Mouse (Mus musculus) adrenal gland, postnatal 10 days (tissue): ENCODE measurements around the gene Extl2. TPM values are rescaled to one million over a fixed set of nuclear protein-coding genes. Genes with fewer than 3 reads are reported as not detected.
A peak's percentile ranks its signal among the peaks of the same experiment; 100 is the strongest.

Experiments
- DNase-seq: peaks from one replicate; pipeline ENCODE4 v3.0.0; 2021; ENCODE audit warnings: mixed read lengths
- long read RNA-seq, 2 experiments: library from polyadenylated mRNA; stranded (forward); transcript quantifications; one replicate each; pipeline ENCODE4 v2.0.0; 2021
- total RNA-seq, 2 experiments: library from RNA; stranded (reverse); gene quantifications; 2 replicates each; pipeline ENCODE4 v1.2.3; 2021

Extl2 gene
- total RNA-seq: 10 to 100 TPM; 18.1 TPM
- long read RNA-seq, experiment 1, transcript Extl2-203 (5 exons, 2,840 nt): minor isoform, 9 of 35 reads
- long read RNA-seq, experiment 1, transcript Extl2-201 (5 exons, 3,000 nt): major isoform, 21 of 35 reads
- long read RNA-seq, experiment 1, partial matches to known transcripts: 4 of 35 reads
- long read RNA-seq, experiment 1, other reads (novel, unspliced or antisense): 1 of 35 reads
- long read RNA-seq, experiment 2, transcript Extl2-201 (5 exons, 3,000 nt): major isoform, 12 of 23 reads
- long read RNA-seq, experiment 2, transcript Extl2-203 (5 exons, 2,840 nt): minor isoform, 9 of 23 reads
- long read RNA-seq, experiment 2, partial matches to known transcripts: 1 of 23 reads
- long read RNA-seq, experiment 2, other reads (novel, unspliced or antisense): 1 of 23 reads

GRCm38 (mm10) chr3:116006978-116007940 lies at the start of gene Extl2, which contains the start of gene Slc30a7:
Gene Extl2 (plus strand): TSS chr3:116007462.
Gene Slc30a7 (minus strand): TSS chr3:116007406.
- peak; percentile 93 for DNase-seq

DNA sequence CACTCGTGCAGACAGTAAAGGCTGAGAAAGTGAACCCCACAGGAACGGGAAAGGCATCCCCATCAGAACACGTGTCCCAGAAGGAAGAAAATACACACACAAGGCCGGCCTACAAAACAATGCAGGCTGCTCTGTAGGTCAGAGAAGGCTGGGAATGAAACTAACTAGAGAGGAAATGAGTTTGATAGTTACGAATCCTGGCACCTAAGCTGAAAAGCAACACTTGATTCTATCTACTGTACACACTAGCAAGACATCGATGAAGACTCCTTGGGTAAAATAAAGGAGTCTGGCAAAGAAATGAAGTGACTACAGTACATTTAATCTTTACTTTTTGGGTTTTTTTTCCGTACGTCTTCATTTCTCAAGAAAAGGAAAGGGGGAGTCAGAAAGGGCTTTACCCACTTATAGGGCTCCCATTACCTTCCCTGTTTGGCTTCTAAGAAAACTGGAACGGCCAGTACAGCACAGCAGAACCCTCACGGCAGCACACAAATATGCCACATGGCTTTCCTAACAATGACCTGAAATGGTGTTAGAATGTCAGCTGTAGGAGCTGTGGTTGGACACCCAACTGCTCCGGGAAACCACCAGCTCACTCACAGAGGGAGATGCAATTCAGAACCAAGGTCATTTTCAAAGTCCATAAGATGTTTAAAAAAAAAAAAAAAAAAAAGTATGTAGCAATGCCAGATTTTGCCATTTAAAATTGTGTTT lies 45.8 kb upstream of the Extl2 start:
- DNase-seq: no peak

DNA sequence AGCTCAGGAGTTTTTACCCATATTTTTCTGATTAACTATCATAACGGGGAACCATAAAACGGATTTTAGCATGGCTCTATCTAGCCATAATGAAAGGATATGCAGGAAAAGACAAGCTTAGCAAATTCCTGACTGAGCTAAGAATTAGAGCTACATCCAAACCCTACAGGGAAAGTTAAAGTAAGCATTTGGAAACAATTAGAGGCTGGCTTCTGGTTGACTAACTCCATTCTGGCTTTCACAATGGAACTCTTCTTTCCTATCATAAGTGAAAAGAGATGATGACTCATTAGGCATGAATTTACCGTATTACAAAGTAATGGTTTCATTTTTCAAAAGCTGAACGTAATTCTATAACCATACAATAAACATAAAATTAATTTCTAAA lies 45.2 kb upstream of the Extl2 start:
- no peak for DNase-seq

GRCm38 (mm10) chr3:115963597-115963996 lies 43.7 kb upstream of the Extl2 start:
- no peak for DNase-seq

- DNase-seq: no peak
Observed at GRCm38 (mm10) chr3:115964071-115964470, 43.2 kb upstream of the Extl2 start.

DNA sequence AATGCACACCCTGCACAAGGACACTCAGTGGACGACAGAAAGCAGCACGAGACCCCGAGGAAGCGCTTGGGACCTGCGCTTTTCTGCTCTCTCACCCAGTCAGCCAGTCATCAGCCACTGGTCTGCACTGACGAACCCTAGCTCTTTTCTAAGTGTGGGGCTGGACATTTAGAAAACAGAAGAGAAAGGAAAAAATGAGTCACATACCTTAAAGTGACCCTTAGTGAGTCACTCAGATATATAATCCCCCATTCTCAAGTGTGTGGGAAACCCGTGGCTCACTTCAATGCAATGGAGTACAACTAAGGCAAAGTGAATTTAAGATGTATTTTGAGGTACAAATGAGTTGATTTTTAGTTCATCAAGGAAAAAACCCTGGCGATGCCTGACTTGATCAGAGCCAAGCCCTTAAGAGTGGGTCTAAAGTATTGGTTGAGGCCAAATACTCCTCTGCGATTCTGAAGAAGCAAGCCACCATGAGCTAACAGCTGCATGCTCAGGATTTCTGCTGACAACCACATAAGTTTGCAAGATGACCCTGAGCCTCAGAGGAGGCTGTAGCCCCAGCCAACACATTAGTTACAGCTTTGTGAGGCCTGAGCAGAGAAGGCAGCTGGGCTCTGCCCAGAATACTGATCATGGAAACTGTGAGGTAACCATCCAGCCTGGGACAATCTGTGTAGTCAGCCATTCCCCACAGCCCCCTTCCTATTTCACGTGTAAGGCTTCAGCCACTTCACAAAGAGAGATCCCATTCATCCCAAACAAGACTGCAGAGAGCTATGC lies 38.3 kb upstream of the Extl2 start:
- peak; percentile 27 for DNase-seq

DNA sequence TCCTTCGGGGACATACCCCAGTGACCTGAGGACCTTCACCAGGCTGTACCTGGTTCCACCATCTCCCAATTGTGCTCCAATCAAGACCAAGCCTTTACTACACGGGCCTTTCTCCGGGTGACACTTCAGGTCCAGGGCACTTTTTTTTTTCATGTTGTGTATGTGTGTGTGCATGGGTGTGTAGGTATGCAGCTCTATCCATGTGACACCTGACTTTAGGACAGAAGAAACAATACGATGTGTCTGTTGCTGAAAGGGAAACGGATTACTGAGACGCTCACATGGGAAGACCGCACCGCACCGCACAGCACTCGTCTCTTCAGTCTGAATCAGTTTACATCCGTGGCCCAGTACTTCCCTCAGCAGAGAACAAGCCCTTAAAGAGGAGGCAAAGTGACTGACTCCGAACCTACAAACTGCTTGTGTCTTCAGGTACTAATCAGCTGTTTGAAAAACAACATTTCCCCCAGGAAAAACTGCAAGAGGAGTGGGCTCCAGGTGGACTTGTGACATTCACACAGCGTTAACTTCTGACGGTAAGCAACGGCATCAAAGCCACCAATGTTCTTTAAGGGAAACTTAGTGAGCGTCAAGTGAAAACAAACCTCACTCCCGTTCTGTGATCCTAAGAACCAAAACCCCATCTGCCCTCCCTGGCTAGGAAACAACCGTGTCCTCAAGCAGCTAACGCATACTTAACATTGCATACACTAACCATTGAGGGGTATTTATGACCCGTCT lies 36.0 kb upstream of the Extl2 start:
- no peak for DNase-seq

GRCm38 (mm10) chr3:115971891-115972646 lies 35.2 kb upstream of the Extl2 start:
- no peak for DNase-seq

DNA sequence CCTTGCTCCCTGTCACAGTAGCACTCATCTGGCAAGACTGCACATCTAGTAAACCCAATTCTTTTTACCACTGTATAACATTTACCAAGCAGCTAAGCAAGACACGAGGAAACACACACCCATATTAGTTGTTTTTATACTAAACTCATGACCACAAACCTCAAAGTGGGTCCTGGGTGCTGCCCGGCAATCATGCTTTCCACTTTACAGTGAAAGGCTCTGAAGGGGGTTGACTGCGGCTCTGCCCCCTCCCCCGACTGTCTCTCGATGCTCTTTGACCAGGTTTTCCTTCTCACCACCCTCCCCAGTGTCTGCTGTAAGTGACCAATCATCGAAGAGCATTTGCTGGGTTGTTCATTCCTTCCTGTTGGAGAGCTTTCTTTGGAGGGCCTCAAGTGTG lies 33.0 kb upstream of the Extl2 start:
- DNase-seq: no peak

GRCm38 (mm10) chr3:115974995-115975394 lies 32.3 kb upstream of the Extl2 start:
- DNase-seq: no peak

GRCm38 (mm10) chr3:115979000-115979399 lies 28.3 kb upstream of the Extl2 start:
- DNase-seq: no peak

DNA sequence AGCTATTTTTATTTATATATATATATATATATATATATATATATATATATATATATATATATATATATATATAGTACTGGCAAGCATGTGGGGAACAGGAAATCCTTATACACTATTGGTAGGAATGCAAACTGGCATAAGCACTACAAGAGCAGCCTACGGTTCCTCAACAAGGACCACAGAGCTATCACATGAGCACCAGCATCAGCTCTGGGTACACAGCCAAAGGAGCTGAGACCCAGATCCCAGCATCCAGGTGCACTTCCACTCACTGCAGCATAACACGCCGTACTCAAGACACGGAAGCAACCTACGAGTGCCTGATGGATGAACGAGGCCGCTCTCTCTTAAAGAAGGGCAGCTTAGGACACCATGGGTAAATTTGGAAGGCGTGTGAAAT lies 24.0 kb upstream of the Extl2 start:
- no peak for DNase-seq

- no peak for DNase-seq
Observed at GRCm38 (mm10) chr3:115984653-115985052, 22.6 kb upstream of the Extl2 start.

GRCm38 (mm10) chr3:115985183-115985892 lies 21.9 kb upstream of the Extl2 start:
- DNase-seq: peak; percentile 51

GRCm38 (mm10) chr3:115992103-115992502 lies 15.2 kb upstream of the Extl2 start:
- DNase-seq: peak; percentile 15

GRCm38 (mm10) chr3:115992588-115992987 lies 14.7 kb upstream of the Extl2 start:
- no peak for DNase-seq

- DNase-seq: no peak
Observed at GRCm38 (mm10) chr3:115993025-115993424, 14.2 kb upstream of the Extl2 start.

GRCm38 (mm10) chr3:115996929-115997328 lies 10.3 kb upstream of the Extl2 start:
- no peak for DNase-seq

GRCm38 (mm10) chr3:116006284-116006977 lies 831 bp upstream of the Extl2 start:
- peak; percentile 29 for DNase-seq
